Mouse (Mus musculus) thymus, postnatal 14 days (tissue): ENCODE results near the gene Aldh16a1.
"Not testable (repeated sequence)": the region's sequence is repeated elsewhere in the genome, so short reads cannot be mapped to it uniquely, and the experiment has no call there.

Source experiments
- DNase-seq: peaks from one replicate; pipeline ENCODE4 v3.0.0; 2021

Gene Aldh16a1

GRCm38 (mm10) chr7:45110089-45110488 lies 44.3 kb downstream of the Aldh16a1 start:
- DNase-seq = not testable (repeated sequence)

- DNase-seq = no peak
These were observed 47.2 kb downstream of the Aldh16a1 start for GRCm38 (mm10) chr7:45107052-45107645.

DNA sequence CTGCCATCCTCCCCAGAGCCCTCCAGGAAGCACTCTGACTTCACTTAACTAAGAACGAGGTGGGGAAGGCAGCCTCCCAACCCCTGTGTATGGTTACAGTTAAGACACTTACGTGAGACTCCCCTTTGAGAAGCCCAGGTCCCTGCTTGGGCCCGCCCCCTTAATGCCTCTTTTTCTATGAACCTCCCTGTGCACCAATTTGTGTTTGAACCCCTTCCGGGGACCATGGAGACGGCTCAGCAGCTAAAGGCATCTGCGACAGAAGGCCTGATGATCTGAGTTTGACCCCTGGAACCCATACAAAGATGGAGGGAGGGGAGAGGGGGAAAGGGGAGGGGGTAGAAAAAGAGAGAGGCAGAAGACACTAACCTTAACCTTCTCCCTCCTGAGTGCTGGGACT lies 47.9 kb downstream of the Aldh16a1 start:
- DNase-seq = no peak

DNA sequence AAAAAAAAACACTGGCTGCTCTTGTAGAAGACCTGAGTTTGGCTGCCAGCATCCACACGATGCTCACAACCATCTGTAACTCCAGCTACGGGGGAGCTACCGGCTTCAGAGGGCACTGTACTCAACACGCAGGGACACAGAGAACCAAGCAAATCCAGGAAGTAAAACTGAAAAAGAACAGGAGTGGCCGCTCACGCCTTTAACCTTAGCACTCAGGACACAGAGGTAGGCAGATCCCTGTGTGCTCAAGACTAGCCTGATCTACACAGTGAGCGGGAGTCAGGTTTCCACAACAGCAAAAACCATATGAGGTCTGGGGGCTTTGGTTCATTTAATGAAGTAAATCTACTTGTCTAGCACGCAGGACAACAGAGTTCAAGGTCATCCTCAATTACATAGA lies 48.9 kb downstream of the Aldh16a1 start:
- DNase-seq = no peak

GRCm38 (mm10) chr7:45104941-45105340 lies 49.4 kb downstream of the Aldh16a1 start:
- no peak for DNase-seq

- DNase-seq = no peak
These were observed 50.7 kb downstream of the Aldh16a1 start, which contains the start of gene Fcgrt for GRCm38 (mm10) chr7:45103652-45104180. Fcgrt (minus strand) TSS chr7:45103851.

GRCm38 (mm10) chr7:45102940-45103585 lies 51.3 kb downstream of the Aldh16a1 start:
- no peak for DNase-seq

- DNase-seq = no peak
These were observed 51.9 kb downstream of the Aldh16a1 start for GRCm38 (mm10) chr7:45102441-45102840.

DNA sequence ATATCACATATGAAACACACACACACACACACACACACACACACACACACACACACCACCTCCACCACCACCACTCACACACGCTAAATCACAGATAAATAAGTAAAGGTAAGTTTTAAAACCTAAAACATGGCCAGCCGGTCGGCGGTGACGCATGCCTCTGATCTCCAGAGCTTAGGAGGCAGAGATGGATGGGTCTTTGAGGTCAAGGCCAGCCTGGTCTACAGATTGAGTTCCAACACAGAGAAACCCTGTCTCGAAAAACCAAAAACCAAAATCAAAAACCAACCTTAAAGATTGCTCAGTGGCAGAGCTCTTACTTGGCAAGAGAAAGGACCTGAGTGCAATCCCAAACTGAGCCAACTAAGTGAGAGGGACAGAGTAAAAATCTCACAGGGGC lies 54.3 kb downstream of the Aldh16a1 start:
- no peak for DNase-seq

DNA sequence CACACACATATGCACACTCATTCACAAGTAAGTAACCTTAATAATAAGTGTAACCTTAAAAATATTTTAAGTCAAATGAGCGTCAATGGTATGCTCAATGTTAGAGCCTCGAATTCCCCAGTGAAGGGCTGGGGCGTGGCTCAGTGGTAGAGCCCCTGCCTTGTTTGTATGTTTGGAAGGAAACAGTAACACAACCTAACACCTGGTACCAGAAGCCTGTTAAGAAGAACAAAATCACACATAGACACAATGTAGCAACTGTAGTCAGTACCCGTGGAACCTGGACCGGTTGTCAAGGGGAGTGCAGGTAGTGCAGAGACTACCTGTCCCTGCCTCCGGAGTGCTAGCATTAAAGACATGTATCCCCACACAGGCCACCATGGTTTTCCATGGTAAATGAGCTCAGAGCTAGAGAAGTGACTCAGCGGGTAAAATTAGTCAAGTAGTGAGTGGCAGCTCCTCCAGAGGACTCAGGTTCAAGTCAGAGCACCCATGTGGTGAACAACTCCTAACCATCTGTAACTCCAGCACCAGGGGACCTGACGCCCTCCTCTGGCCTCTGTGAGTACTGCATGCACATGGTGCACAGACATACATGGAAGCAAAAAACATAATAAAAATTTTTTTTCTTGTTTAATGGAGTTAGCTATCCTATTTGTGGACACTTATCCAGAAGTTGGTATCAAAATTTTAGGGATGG lies 55.7 kb downstream of the Aldh16a1 start:
- DNase-seq = no peak

DNA sequence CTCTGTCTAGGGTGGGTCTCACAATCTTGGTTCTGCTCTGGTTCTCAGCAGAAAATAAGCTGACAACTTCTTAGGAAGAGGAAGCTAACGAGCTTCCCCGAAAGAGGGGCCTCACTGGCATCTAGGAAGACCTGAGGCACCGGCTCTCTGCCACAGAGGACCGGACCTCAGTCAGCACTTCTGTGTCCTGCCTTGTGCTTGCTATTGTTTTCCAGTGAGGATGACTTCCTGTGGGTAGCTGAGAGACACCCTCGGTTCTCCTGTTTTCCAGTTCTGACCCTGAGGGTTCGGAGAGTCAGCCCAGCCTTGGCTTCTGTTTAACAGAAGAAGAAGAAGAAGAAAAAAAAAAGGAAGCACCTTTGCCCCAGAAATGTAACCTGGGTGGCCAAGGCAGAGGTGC lies 56.9 kb downstream of the Aldh16a1 start:
- no peak for DNase-seq

- DNase-seq = not testable (repeated sequence)
These were observed 58.4 kb downstream of the Aldh16a1 start for GRCm38 (mm10) chr7:45095965-45096364.

DNA sequence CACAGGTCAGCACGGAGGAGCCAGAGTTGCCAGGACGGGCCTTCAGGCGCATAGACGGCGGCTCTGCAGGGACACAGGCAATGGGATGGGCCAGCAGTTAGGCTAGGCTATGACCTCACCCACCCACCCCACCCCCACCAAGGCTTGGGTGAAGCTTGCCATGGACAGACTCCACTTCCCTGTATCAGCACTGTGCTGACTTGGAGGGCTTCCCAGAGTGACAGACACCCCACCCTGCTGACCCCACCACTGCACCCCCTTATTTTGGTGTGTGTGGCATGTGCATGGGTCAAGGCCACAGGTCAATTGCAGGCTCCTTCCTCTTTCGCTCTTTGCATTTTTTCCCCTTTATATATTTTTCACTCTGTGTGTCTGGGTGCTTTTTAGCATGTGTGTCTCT lies 59.0 kb downstream of the Aldh16a1 start:
- DNase-seq = no peak

DNA sequence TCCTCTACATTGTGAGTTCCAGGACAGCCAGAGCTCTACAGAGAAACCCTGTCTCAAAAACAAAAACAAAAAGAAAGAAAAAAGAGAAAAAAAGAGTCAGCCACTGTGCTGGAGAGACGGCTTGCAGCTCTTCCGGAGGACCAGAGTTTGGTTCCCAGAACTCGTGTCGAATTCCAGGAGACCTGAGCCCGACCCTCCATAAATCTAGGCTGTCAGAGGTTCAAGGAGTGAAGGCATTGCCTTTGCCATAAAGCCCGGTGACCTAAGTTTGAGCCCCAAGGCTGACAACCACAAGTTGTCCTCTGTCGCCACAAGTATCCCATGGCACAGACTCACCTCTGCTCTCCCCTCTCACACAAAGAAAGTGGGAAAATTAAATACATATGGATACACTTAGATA lies 60.3 kb downstream of the Aldh16a1 start:
- no peak for DNase-seq

- peak; percentile 39 for DNase-seq
These were observed 60.9 kb downstream of the Aldh16a1 start for GRCm38 (mm10) chr7:45093516-45093905.

- DNase-seq = no peak
These were observed 61.4 kb downstream of the Aldh16a1 start for GRCm38 (mm10) chr7:45092828-45093515.

DNA sequence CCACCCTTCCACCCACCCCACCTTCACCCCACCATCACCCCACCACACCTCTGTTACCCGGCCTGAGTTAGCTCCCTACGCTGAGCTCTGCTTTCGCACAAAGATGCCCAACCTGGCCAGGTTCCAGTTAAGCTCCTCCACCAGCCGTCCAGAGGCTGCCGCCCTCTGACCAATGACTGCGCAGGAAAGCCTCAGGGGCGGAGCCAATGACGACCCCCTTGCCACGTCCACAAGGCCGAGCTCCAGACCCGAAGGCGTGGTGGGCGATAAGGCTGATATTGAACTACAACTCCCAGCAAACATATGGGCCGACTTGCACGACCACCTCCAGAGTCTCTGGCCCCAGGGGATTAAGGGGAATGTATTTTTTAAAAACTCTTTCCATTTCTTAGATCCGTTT lies 62.3 kb downstream of the Aldh16a1 start, which contains the start of gene Rcn3:
Gene Rcn3, minus strand, starts transcription at position 174 of the 400 bp plus-strand sequence.
- no peak for DNase-seq

GRCm38 (mm10) chr7:45091001-45091990 lies 63.1 kb downstream of the Aldh16a1 start:
- no peak for DNase-seq
